Mouse (Mus musculus): ENCODE measurements at regions not wholly inside any gene's neighbourhood (a gene's known extent, or its start where the extent isn't known, plus 50 kb on each side); places are given as distances from the start of the nearest gene placed in this dataset.

DNA sequence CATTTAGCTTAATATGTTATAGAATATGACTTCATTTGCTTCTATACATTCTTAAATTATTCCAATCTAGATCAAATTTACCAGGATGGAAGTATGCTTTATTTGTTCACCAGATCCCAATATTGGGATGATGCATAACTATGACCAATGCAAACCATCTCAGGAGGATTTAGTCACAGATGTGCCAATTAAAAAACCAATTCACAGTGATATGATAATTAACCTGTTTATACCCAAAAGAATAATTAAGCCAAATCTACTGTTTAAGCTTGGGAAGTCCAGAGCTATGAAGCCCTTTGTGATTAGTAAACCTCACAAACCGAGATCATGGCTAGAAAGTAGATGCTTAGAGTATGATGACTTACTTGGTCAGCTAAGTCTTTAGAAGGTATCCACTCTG is 397.4 kb downstream of the Lrriq3 start:
- 61% methylated on average over 1 of the region's 1 CpGs for WGBS

DNA sequence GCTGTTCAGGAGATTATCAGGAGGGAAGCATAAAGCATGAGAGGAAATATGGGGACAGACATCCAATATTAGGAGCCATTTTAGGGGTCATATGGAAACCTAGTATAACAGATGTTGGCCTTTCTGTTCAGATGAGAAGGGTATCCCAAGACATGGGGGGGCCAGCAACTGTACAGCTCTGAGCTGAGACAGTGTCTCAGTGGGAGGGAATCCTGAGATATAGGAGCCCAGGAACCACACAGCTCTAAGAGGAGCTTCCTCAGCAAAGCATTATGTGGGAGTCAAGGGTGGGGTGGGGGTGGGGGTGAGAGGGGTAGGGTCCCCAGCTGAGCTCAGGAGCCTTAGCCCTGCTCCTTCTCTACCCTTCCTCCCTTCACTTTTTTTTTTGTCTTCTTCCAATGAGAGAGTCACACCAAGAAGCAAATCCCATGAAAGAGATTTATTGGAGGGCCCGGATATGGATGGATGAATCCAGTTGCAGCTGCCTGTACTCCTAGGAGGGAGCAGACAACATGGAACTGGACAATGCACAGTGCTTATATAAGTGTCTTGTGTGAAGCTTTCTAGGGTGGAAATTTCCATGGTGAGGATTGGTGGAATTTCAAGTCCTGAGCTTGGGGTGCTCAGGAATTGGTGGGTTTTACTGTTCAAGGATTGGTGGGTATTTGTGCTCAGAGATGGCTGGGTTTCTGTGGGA is 417.1 kb downstream of the Lrriq3 start:
- Histone ChIP-seq H3K4me1 (replicated peaks; ENCODE audit: insufficient read depth, low read length) (no peaks in the 10 kb centered on the region), H3K9ac (ENCODE audit: low read depth, low read length) (no peak overlapping the region), H3K27ac (no peak overlapping the region), H3K4me2 (ENCODE audit: low read length) (no peak overlapping the region), H3K4me3 (replicated peaks; ENCODE audit: low read depth, low read length) (no peak overlapping the region), H3K27me3 (ENCODE audit: insufficient read depth, low read length) (no peaks in the 10 kb centered on the region), H3K36me3 (ENCODE audit: insufficient read depth, low read length) (no peaks in the 10 kb centered on the region), H3K9me3 (replicated peaks; ENCODE audit: low read length) (no peaks in the 10 kb centered on the region)
- peak; percentile 63 for ATAC-seq (replicated peaks; ENCODE audit: low FRiP score, low read depth)
- TF ChIP-seq CTCF (IDR thresholded peaks at IDR 0.05; ENCODE audit: low read depth) = no peak
- peak; percentile 14 for DNase-seq (ENCODE audit: low spot score)
- 35% methylated on average over 1 of the region's 1 CpGs for WGBS

More for the DNA sequence above, 397.4 kb downstream of the Lrriq3 start:
- TF ChIP-seq CTCF (IDR thresholded peaks at IDR 0.05; ENCODE audit: low read depth) = no peak
- no peaks in the 10 kb centered on the region for H3K4me1 ChIP-seq (replicated peaks; ENCODE audit: insufficient read depth, low read length)
- no peaks in the 10 kb centered on the region for H3K27me3 ChIP-seq (ENCODE audit: insufficient read depth, low read length)
- H3K4me3 ChIP-seq (replicated peaks; ENCODE audit: low read depth, low read length) = no peak overlapping the region
- no peaks in the 10 kb centered on the region for H3K9me3 ChIP-seq (replicated peaks; ENCODE audit: low read length)
- no peak for DNase-seq (ENCODE audit: low spot score)
- H3K36me3 ChIP-seq (ENCODE audit: insufficient read depth, low read length) = no peaks in the 10 kb centered on the region
- H3K9ac ChIP-seq (ENCODE audit: low read depth, low read length) = no peak overlapping the region
- no peak overlapping the region for H3K27ac ChIP-seq
- no peak for ATAC-seq (replicated peaks; ENCODE audit: low FRiP score, low read depth)
- no peak overlapping the region for H3K4me2 ChIP-seq (ENCODE audit: low read length)

DNA sequence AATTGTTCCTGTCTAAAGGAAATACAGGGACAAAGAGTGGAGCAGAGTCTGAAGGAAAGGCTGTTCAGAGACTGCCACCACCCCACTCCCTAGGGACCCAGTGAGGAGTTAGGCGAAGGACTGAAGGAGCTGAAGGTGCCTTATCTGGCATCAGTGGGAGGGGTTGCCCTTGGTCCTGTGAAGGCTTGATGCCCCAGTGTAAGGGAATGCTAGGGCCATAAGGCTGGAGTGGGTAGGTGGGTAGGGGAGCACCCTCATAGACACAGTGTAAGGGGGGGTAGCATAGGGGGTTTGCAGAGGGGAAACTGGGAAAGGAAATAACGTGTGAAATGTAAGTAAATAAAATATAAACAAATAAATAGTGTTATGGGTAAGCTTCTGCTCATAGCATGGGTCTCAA is 420.7 kb downstream of the Lrriq3 start:
- ATAC-seq (replicated peaks; ENCODE audit: low FRiP score, low read depth) = 0 out of 2 replicates have a peak, but pooled peaks have one; percentile 49
- Histone ChIP-seq H3K9ac (ENCODE audit: low read depth, low read length) (no peak overlapping the region), H3K27ac (no peak overlapping the region), H3K4me2 (ENCODE audit: low read length) (no peak overlapping the region), H3K36me3 (ENCODE audit: insufficient read depth, low read length) (no peaks in the 10 kb centered on the region), H3K9me3 (replicated peaks; ENCODE audit: low read length) (no peaks in the 10 kb centered on the region), H3K4me3 (replicated peaks; ENCODE audit: low read depth, low read length) (no peak overlapping the region), H3K27me3 (ENCODE audit: insufficient read depth, low read length) (no peaks in the 10 kb centered on the region), H3K4me1 (replicated peaks; ENCODE audit: insufficient read depth, low read length) (no peaks in the 10 kb centered on the region)
- DNase-seq (ENCODE audit: low spot score) = no peak
- no peak for TF ChIP-seq CTCF (IDR thresholded peaks at IDR 0.05; ENCODE audit: low read depth)
- 82% methylated on average over 2 of the region's 2 CpGs for WGBS

- ATAC-seq (replicated peaks; ENCODE audit: low FRiP score, low read depth) = no peak
- Histone ChIP-seq H3K27ac (no peak overlapping the region), H3K4me1 (replicated peaks; ENCODE audit: insufficient read depth, low read length) (no peaks in the 10 kb centered on the region), H3K36me3 (ENCODE audit: insufficient read depth, low read length) (no peaks in the 10 kb centered on the region), H3K4me2 (ENCODE audit: low read length) (no peak overlapping the region), H3K27me3 (ENCODE audit: insufficient read depth, low read length) (no peaks in the 10 kb centered on the region), H3K9ac (ENCODE audit: low read depth, low read length) (no peak overlapping the region), H3K4me3 (replicated peaks; ENCODE audit: low read depth, low read length) (no peak overlapping the region), H3K9me3 (replicated peaks; ENCODE audit: low read length) (no peaks in the 10 kb centered on the region)
- DNase-seq (ENCODE audit: low spot score) = no peak
- WGBS = 78% methylated on average over 3 of the region's 3 CpGs
- TF ChIP-seq CTCF (IDR thresholded peaks at IDR 0.05; ENCODE audit: low read depth) = no peak
These were observed 436.1 kb downstream of the Lrriq3 start for GRCm38 (mm10) chr3:155529312-155529711.

DNA sequence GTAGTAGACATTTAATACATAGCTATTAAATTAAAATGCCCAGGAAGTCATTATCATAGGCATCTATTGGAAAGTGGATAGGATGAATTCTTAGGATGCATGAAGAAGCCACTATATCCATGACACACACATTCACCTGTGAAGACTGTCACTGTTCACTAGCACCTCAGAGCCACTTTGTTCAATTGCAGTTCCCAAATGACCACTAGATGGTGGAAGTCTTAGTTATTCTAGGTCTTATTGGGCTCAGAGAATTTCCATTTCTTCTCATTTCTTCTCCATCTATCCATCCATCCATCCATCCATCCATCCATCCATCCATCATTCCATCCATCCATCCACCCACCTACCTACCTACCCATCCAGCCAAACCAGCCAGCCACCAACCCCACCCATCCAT is 437.6 kb downstream of the Lrriq3 start:
- TF ChIP-seq CTCF (IDR thresholded peaks at IDR 0.05; ENCODE audit: low read depth) = peak; percentile 50
- Histone ChIP-seq H3K4me3 (replicated peaks; ENCODE audit: low read depth, low read length) (no peak overlapping the region), H3K4me2 (ENCODE audit: low read length) (no peak overlapping the region), H3K27ac (no peak overlapping the region), H3K27me3 (ENCODE audit: insufficient read depth, low read length) (no peaks in the 10 kb centered on the region), H3K4me1 (replicated peaks; ENCODE audit: insufficient read depth, low read length) (no peaks in the 10 kb centered on the region), H3K9me3 (replicated peaks; ENCODE audit: low read length) (no peaks in the 10 kb centered on the region), H3K36me3 (ENCODE audit: insufficient read depth, low read length) (no peaks in the 10 kb centered on the region), H3K9ac (ENCODE audit: low read depth, low read length) (no peak overlapping the region)
- DNase-seq (ENCODE audit: low spot score) (no peak), ATAC-seq (replicated peaks; ENCODE audit: low FRiP score, low read depth) (no peak)

DNA sequence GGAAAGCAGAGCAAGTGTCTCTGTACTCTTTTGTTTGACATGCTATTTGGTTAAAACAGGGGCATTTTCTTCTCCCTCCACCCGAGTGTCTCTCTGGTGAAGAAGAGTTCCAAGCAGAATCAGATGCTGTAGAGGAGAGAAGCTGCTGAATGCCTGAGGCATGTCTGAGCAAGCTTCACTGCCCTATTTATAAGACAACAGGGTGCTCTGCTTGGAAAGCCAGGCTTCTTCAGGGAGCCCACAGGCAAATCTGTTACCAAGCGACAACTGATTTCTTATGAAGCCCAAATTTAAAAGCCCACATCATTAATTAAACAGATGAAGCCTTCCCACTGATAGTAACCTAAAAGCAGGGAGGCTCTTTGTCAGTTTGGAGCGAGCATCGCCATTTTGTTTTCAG is 438.8 kb downstream of the Lrriq3 start:
- no peak for TF ChIP-seq CTCF (IDR thresholded peaks at IDR 0.05; ENCODE audit: low read depth)
- DNase-seq (ENCODE audit: low spot score) = no peak
- H3K4me3 ChIP-seq (replicated peaks; ENCODE audit: low read depth, low read length) = no peak overlapping the region
- no peak overlapping the region for H3K9ac ChIP-seq (ENCODE audit: low read depth, low read length)
- H3K4me1 ChIP-seq (replicated peaks; ENCODE audit: insufficient read depth, low read length) = no peaks in the 10 kb centered on the region
- no peak for ATAC-seq (replicated peaks; ENCODE audit: low FRiP score, low read depth)
- WGBS = 85% methylated on average over 4 of the region's 4 CpGs
- no peaks in the 10 kb centered on the region for H3K27me3 ChIP-seq (ENCODE audit: insufficient read depth, low read length)
- H3K36me3 ChIP-seq (ENCODE audit: insufficient read depth, low read length) = no peaks in the 10 kb centered on the region
- H3K4me2 ChIP-seq (ENCODE audit: low read length) = no peak overlapping the region
- H3K27ac ChIP-seq = no peak overlapping the region
- no peaks in the 10 kb centered on the region for H3K9me3 ChIP-seq (replicated peaks; ENCODE audit: low read length)

GRCm38 (mm10) chr3:155548204-155548603 is 455.0 kb downstream of the Lrriq3 start:
- no peaks in the 10 kb centered on the region for H3K9me3 ChIP-seq (replicated peaks; ENCODE audit: low read length)
- H3K4me1 ChIP-seq (replicated peaks; ENCODE audit: insufficient read depth, low read length) = no peaks in the 10 kb centered on the region
- no peak overlapping the region for H3K4me2 ChIP-seq (ENCODE audit: low read length)
- no peak for ATAC-seq (replicated peaks; ENCODE audit: low FRiP score, low read depth)
- WGBS = 88% methylated on average over 6 of the region's 6 CpGs
- H3K27ac ChIP-seq = no peak overlapping the region
- no peak overlapping the region for H3K9ac ChIP-seq (ENCODE audit: low read depth, low read length)
- H3K36me3 ChIP-seq (ENCODE audit: insufficient read depth, low read length) = no peaks in the 10 kb centered on the region
- TF ChIP-seq CTCF (IDR thresholded peaks at IDR 0.05; ENCODE audit: low read depth) = no peak
- no peak overlapping the region for H3K4me3 ChIP-seq (replicated peaks; ENCODE audit: low read depth, low read length)
- no peaks in the 10 kb centered on the region for H3K27me3 ChIP-seq (ENCODE audit: insufficient read depth, low read length)
- DNase-seq (ENCODE audit: low spot score) = no peak
